17 mouse cellular contexts compared by ENCODE assay signal in genomic region chr17:34144960-34145371, GRCm38 (mm10). TPM values are rescaled to one million over a fixed set of nuclear protein-coding genes. Genes with fewer than 3 reads are reported as not detected.
DNase-seq lines count a peak whose midpoint lies in the region; ATAC-seq and TF ChIP-seq lines count a peak whose summit lies in the region.
"Had no signal": no experiment of that assay in that cellular context is flagged by ENCODE, and none has a peak within 500 bp of the region (broad histone marks: within the 10 kb centered on the region; RNA-seq: fewer than 3 reads in every experiment).

No protein-coding gene starts in this region.

- peak; percentile 91 for DNase-seq in heart, adult 11 months
- DNase-seq in heart, postnatal 4 days: no peak
- no peak for DNase-seq in thymus, adult 2 months
- DNase-seq in thymus, postnatal 10 days (ENCODE audit: low spot score in 2 of 2): no peak
- no peak for DNase-seq in cerebellum, adult 8-10 months
- no peak for DNase-seq in adipocyte (ENCODE audit: low spot score)
- DNase-seq: cerebellum, adult 11 months had no signal

- no peaks in the 10 kb centered on the region for H3K36me3 ChIP-seq in thymus, adult 2 months (ENCODE audit: control insufficient read depth, insufficient read depth, low read length)
- no peaks in the 10 kb centered on the region for H3K36me3 ChIP-seq in small intestine, adult 2 months (ENCODE audit: control insufficient read depth, insufficient read depth, low read length)
- H3K36me3 ChIP-seq in neural tube, embryonic 15.5 days: no peaks in the 10 kb centered on the region
- H3K36me3 ChIP-seq: embryonic facial prominence, embryonic 10.5 days; heart, embryonic 12.5 days; liver, embryonic 12.5 days; midbrain, embryonic 15.5 days had no signal

- no peak for ATAC-seq in neural tube, embryonic 15.5 days (ENCODE audit: low FRiP score)
- ATAC-seq: forebrain, embryonic 14.5 days; liver, embryonic 12.5 days; midbrain, embryonic 15.5 days; Patski had no signal

- peaks cover 27% of the 10 kb centered on the region for H3K4me1 ChIP-seq in thymus, adult 2 months (replicated peaks; ENCODE audit: control insufficient read depth, insufficient read depth, low read length)
- H3K4me1 ChIP-seq in small intestine, adult 2 months (ENCODE audit: control insufficient read depth, insufficient read depth, insufficient read length, low read length): no peaks in the 10 kb centered on the region; the same call in 1 of the 2 replicates
- H3K4me1 ChIP-seq in neural tube, embryonic 15.5 days: peaks cover 3% of the 10 kb centered on the region
- H3K4me1 ChIP-seq: midbrain, embryonic 15.5 days had no signal

- H3K4me3 ChIP-seq in thymus, adult 2 months (ENCODE audit: control insufficient read depth, insufficient read depth, low read length): no peak overlapping the region; the same call in 1 of the 2 replicates
- peak overlapping the region; percentile 22 for H3K4me3 ChIP-seq in small intestine, adult 2 months (ENCODE audit: low read depth, low read length)
- H3K4me3 ChIP-seq in neural tube, embryonic 15.5 days (replicated peaks): no peak overlapping the region
- H3K4me3 ChIP-seq: embryonic facial prominence, embryonic 10.5 days; heart, embryonic 12.5 days; left cerebral cortex, adult 2 months; liver, embryonic 12.5 days; megakaryocyte, embryonic 14.5 days; midbrain, embryonic 15.5 days had no signal

- H3K4me2 ChIP-seq in neural tube, embryonic 15.5 days: no peak overlapping the region
- H3K4me2 ChIP-seq: heart, embryonic 12.5 days; liver, embryonic 12.5 days; midbrain, embryonic 15.5 days had no signal

- peak overlapping the region; percentile 63 for H3K27ac ChIP-seq in thymus, adult 2 months (ENCODE audit: control insufficient read depth, insufficient read depth, low read length)
- H3K27ac ChIP-seq in small intestine, adult 2 months (ENCODE audit: insufficient read depth, low read depth, low read length): 0 out of 2 replicates have a peak overlapping the region, but pooled peaks have one; percentile 5
- no peak overlapping the region for H3K27ac ChIP-seq in neural tube, embryonic 15.5 days (replicated peaks)
- H3K27ac ChIP-seq: embryonic facial prominence, embryonic 10.5 days; left cerebral cortex, adult 2 months; liver, embryonic 12.5 days; midbrain, embryonic 15.5 days had no signal

- H3K9ac ChIP-seq in neural tube, embryonic 15.5 days (replicated peaks): no peak overlapping the region
- H3K9ac ChIP-seq: heart, embryonic 12.5 days; liver, embryonic 12.5 days; midbrain, embryonic 15.5 days had no signal

- no peaks in the 10 kb centered on the region for H3K27me3 ChIP-seq in thymus, adult 2 months (ENCODE audit: control insufficient read depth, insufficient read depth, low read length)
- H3K27me3 ChIP-seq in small intestine, adult 2 months (ENCODE audit: control insufficient read depth, insufficient read depth, low read length): no peaks in the 10 kb centered on the region
- H3K27me3 ChIP-seq in neural tube, embryonic 15.5 days (replicated peaks): peaks cover 16% of the 10 kb centered on the region

- no peaks in the 10 kb centered on the region for H3K9me3 ChIP-seq in neural tube, embryonic 15.5 days (replicated peaks)
- H3K9me3 ChIP-seq: embryonic facial prominence, embryonic 10.5 days; heart, embryonic 12.5 days; liver, embryonic 12.5 days; megakaryocyte, embryonic 14.5 days; midbrain, embryonic 15.5 days had no signal

- WGBS in thymus, adult 2 months: 41% methylated on average over 3 of the region's 3 CpGs
- 57% methylated on average over 3 of the region's 3 CpGs for WGBS in small intestine, adult 2 months
- WGBS in neural tube, embryonic 15.5 days: 70% methylated on average over 3 of the region's 3 CpGs

- TF ChIP-seq POLR2A in thymus, adult 2 months (IDR thresholded peaks at IDR 0.05; ENCODE audit: control insufficient read depth, extremely low read depth, insufficient read depth, low read length, poor library complexity): no peak
- TF ChIP-seq POLR2A in small intestine, adult 2 months (IDR thresholded peaks at IDR 0.05; ENCODE audit: low read depth, low read length): no peak

- TF ChIP-seq CTCF in thymus, adult 2 months (IDR thresholded peaks at IDR 0.05; ENCODE audit: borderline replicate concordance, control insufficient read depth, extremely low read depth, insufficient read depth, low read length, poor library complexity): no peak
- TF ChIP-seq CTCF in small intestine, adult 2 months (IDR thresholded peaks at IDR 0.05; ENCODE audit: extremely low read depth, insufficient read length, insufficient replicate concordance, low read depth, low read length): no peak

RNA-seq across cellular contexts. Expression of gene H2-DMb2, which starts 1.9 kb away (rescaled TPM):
- under 1 TPM; 0.55 to 0.72 TPM for total RNA-seq in heart, postnatal 4 days (2021)
- 119 and 123 TPM in 2 replicates for polyA plus RNA-seq in thymus, adult 2 months (2012; rRNA removed)
- polyA plus RNA-seq in small intestine, adult 2 months (2012; rRNA removed): 12.7 and 25.4 TPM in 2 replicates
- 0.17 and 5.5 TPM in 2 replicates for polyA plus RNA-seq in neural tube, embryonic 15.5 days (2015; fragmentation: Nextera tagmentation; extraction: Ambion mirVana)
- polyA plus RNA-seq: heart, embryonic 12.5 days had no signal

RNA-seq across cellular contexts. Expression of gene H2-DMb1, which starts 7.9 kb away (rescaled TPM):
- total RNA-seq in heart, postnatal 4 days (2021): under 1 TPM; 0.26 to 0.68 TPM
- polyA plus RNA-seq in thymus, adult 2 months (2012; rRNA removed): 130 and 197 TPM in 2 replicates
- polyA plus RNA-seq in small intestine, adult 2 months (2012; rRNA removed): 39.0 and 281 TPM in 2 replicates
- 0.29 and 4.2 TPM in 2 replicates for polyA plus RNA-seq in neural tube, embryonic 15.5 days (2015; fragmentation: Nextera tagmentation; extraction: Ambion mirVana)

RNA-seq across cellular contexts. Expression of gene Brd2, which starts 22.5 kb away (rescaled TPM):
- 100 to 1,000 TPM; 125 to 128 TPM for total RNA-seq in heart, postnatal 4 days (2021)
- 236 and 257 TPM in 2 replicates for polyA plus RNA-seq in thymus, adult 2 months (2012; rRNA removed)
- polyA plus RNA-seq in small intestine, adult 2 months (2012; rRNA removed): 41.2 and 73.1 TPM in 2 replicates
- 115 and 122 TPM in 2 replicates for polyA plus RNA-seq in neural tube, embryonic 15.5 days (2015; fragmentation: Nextera tagmentation; extraction: Ambion mirVana)

RNA-seq across cellular contexts. Expression of gene H2-DMa, which starts 25.6 kb away (rescaled TPM):
- total RNA-seq in heart, postnatal 4 days (2021): 1 to 10 TPM; 5.6 to 6.0 TPM
- 141 and 177 TPM in 2 replicates for polyA plus RNA-seq in thymus, adult 2 months (2012; rRNA removed)
- 35.4 and 169 TPM in 2 replicates for polyA plus RNA-seq in small intestine, adult 2 months (2012; rRNA removed)
- polyA plus RNA-seq in neural tube, embryonic 15.5 days (2015; fragmentation: Nextera tagmentation; extraction: Ambion mirVana): 19.8 and 31.3 TPM in 2 replicates

RNA-seq across cellular contexts. Expression of gene Tap1, which starts 42.4 kb away (rescaled TPM):
- 1 to 10 TPM; 4.8 to 5.4 TPM for total RNA-seq in heart, postnatal 4 days (2021)
- polyA plus RNA-seq in thymus, adult 2 months (2012; rRNA removed): 197 and 202 TPM in 2 replicates
- 35.1 and 100 TPM in 2 replicates for polyA plus RNA-seq in small intestine, adult 2 months (2012; rRNA removed)
- 3.5 and 12.0 TPM in 2 replicates for polyA plus RNA-seq in neural tube, embryonic 15.5 days (2015; fragmentation: Nextera tagmentation; extraction: Ambion mirVana)
